Mouse (Mus musculus) G1E-ER4 (cell line): ENCODE results near the gene Fpr1. TPM values are rescaled to one million over a fixed set of nuclear protein-coding genes. Genes with fewer than 3 reads are reported as not detected.

Experiments used
- GATA1 ChIP-seq: IDR thresholded peaks from one replicate; pipeline ENCODE4 v1.8.0; 2012; ENCODE audit warnings: low read length, inconsistent platforms
- polyA plus RNA-seq: library from polyadenylated mRNA; stranded (reverse); fragments of >175 nt; gene quantifications from 2 replicates; pipeline ENCODE4 v1.2.3, GENCODE M21; 2012

The Fpr1 gene
- polyA plus RNA-seq, 1 experiment: not detected

DNA sequence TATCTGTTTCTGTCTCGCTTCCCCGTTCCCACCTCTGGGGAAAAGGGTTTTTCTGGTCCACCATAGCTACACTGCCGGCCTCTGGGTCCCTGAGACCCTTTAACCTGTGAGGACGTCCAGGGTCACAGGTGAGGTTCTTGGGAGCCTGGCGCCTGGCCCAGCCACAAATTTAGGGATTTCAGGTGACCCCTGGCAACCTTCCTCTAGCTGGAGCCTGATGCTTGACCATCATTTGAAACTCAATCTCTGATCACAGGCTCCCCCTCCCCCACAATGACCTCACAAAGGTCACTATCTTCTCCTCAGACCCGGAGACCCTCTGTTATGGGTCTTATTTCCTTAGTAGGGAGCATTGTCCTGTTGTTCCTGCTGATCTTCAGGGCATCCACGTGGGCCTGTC, 53.0 kb downstream of the Fpr1 start:
- no peak for TF ChIP-seq GATA1

- TF ChIP-seq GATA1: no peak
Observed at GRCm38 (mm10) chr17:17829816-17830535, 53.8 kb downstream of the Fpr1 start.

- no peak for TF ChIP-seq GATA1
Observed at GRCm38 (mm10) chr17:17829052-17829785, 54.5 kb downstream of the Fpr1 start.

DNA sequence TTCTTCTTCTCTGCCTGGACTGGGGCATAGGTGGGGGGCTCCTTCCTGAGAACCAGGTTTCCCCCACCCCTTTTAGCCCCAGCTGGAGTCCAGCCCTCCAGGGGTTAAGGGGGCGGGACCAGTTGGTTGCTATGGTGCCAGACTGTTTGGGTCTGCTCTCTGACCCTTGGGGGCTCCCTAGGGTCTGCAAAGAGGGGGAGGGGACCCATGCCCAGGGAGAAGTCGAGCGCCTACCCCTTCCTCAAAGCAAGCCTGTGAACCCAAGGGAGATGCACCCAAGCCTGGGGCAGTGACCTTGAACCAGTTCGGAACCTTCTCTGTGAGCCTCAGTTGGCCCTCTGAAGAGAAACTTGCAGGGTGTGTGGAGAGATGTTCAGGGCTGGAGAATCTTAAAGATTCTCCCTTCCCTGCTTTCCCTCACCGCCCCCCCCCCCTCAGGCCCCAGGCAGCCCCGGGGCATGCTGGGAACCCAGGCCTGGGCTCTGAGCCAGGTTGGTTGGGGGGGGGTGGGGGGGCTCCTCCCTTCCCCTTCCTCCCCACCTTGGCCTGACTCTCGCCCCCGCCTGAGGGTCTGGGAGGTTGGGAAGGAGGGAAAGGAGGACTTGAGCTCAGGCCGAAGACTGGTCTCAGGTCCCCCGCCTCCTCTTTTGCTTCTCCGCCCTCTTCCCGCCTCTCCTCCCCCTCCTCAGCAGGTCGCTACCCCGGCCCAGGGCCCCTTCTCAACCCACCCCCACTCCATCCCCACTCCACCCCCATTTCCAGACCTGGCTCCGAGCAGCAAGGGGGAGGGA, 55.4 kb downstream of the Fpr1 start:
- TF ChIP-seq GATA1: no peak

GRCm38 (mm10) chr17:17827658-17828190, 56.0 kb downstream of the Fpr1 start:
- TF ChIP-seq GATA1: no peak

- TF ChIP-seq GATA1: no peak
Observed at GRCm38 (mm10) chr17:17826751-17827657, 56.7 kb downstream of the Fpr1 start, which contains the start of gene Spaca6. TSS of gene Spaca6 (plus strand) at chr17:17827158.

Other genes with a start within 250 kb of the Fpr1 start
- gene Vmn2r90, start 180.2 kb downstream of the Fpr1 start, polyA plus RNA-seq: not detected in 2 replicates
- 4.4 and 5.3 TPM in 2 replicates for gene Spaca6, start 56.8 kb downstream of the Fpr1 start, polyA plus RNA-seq
- gene Has1, start 28.7 kb downstream of the Fpr1 start, polyA plus RNA-seq: not detected in 2 replicates
- gene Fpr2, start 3.9 kb upstream of the Fpr1 start, polyA plus RNA-seq: not detected in 2 replicates
- gene Fpr3, start 3.9 kb upstream of the Fpr1 start, polyA plus RNA-seq: not detected in 2 replicates
- gene Fpr-rs4, start 137.8 kb upstream of the Fpr1 start, polyA plus RNA-seq: not detected in 2 replicates
- gene Vmn2r124, start 165.5 kb upstream of the Fpr1 start, polyA plus RNA-seq: not detected in 2 replicates
- gene Vmn2r91, start 201.1 kb upstream of the Fpr1 start, polyA plus RNA-seq: not detected in 2 replicates